Mouse (Mus musculus): ENCODE results near the gene Irs1. TPM values are rescaled to one million over a fixed set of nuclear protein-coding genes. Genes with fewer than 3 reads are reported as not detected.
A peak's percentile ranks its signal among the peaks of the same experiment; 100 is the strongest.

Gene Irs1
- total and polyA plus RNA-seq, 2 experiments from 2014 or later = 4.4 to 40.0 TPM

DNA sequence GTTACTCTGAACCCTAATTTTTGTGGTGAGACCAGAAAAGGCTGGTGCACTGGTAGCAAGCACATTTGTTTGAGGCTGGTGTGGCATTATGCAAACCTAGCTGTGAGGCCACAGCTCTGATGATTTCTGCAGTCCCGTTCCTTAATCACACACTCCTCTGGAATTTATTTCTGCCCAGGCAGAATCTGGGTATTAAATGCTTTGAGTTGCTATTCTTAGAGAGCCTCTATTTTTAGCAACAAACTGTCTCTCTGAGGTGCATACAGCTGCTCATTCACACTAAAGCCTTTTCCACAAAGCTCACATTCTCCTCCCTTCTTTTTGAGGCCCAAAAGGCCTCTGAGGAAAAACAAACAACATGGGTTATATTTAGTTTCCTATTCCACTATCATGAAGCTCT lies 91.3 kb downstream of the Irs1 start:
- H3K36me3 ChIP-seq (replicated peaks; ENCODE audit: control insufficient read depth, insufficient read depth, low read length) = no peaks in the 10 kb centered on the region
- no peak overlapping the region for H3K4me3 ChIP-seq (ENCODE audit: low read depth, low read length)
- TF ChIP-seq CTCF (IDR thresholded peaks at IDR 0.05; ENCODE audit: low read depth) (no peak), EP300 (IDR thresholded peaks at IDR 0.05; ENCODE audit: low read depth) (no peak)
- H3K9me3 ChIP-seq (replicated peaks; ENCODE audit: control insufficient read depth, low read length) = no peaks in the 10 kb centered on the region
- whole genome bisulfite sequencing = 4% methylated on average over 1 of the region's 1 CpGs
- H3K4me2 ChIP-seq (ENCODE audit: low read depth, low read length) = no peak overlapping the region
- no peak overlapping the region for H3K9ac ChIP-seq (replicated peaks; ENCODE audit: low read depth, low read length)
- peaks cover 15% of the 10 kb centered on the region; the same call in 1 of the 2 replicates for H3K4me1 ChIP-seq (ENCODE audit: control insufficient read depth, insufficient read depth)
- peak; percentile 93 for DNase-seq (ENCODE audit: low spot score)
- peak; percentile 88 for ATAC-seq (ENCODE audit: insufficient read depth, low read depth)
- H3K27ac ChIP-seq (ENCODE audit: low read depth) = peak overlapping the region; percentile 78
- no peaks in the 10 kb centered on the region for H3K27me3 ChIP-seq (ENCODE audit: control insufficient read depth, insufficient read depth, low read length)

DNA sequence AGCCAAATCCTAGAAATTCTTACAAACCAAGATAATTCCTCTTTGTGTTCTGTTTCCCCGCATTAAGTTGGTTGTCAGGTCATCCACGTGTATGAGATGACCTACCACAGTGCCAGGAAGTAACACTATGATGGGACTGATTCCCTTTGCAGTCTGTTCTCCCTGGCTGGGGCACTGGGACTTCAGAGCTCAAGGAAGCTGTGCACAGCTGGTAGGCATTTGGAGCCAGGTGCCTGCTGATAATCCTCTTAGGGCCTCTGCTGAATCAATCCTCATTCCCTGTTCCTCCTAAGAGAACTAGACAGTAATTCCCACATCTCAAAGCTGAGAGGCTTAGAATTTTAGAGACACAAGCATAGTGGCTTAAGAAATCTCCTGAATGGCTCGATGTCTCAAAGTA lies 99.6 kb downstream of the Irs1 start:
- TF ChIP-seq CTCF (IDR thresholded peaks at IDR 0.05; ENCODE audit: low read depth) = no peak
- TF ChIP-seq EP300 (IDR thresholded peaks at IDR 0.05; ENCODE audit: low read depth) = no peak
- Histone ChIP-seq H3K4me1 (ENCODE audit: control insufficient read depth, insufficient read depth) (peaks cover 6% of the 10 kb centered on the region; the same call in 1 of the 2 replicates), H3K27me3 (ENCODE audit: control insufficient read depth, insufficient read depth, low read length) (no peaks in the 10 kb centered on the region), H3K4me2 (ENCODE audit: low read depth, low read length) (no peak overlapping the region), H3K4me3 (ENCODE audit: low read depth, low read length) (no peak overlapping the region), H3K9ac (replicated peaks; ENCODE audit: low read depth, low read length) (no peak overlapping the region), H3K36me3 (replicated peaks; ENCODE audit: control insufficient read depth, insufficient read depth, low read length) (no peaks in the 10 kb centered on the region), H3K27ac (ENCODE audit: low read depth) (no peak overlapping the region), H3K9me3 (replicated peaks; ENCODE audit: control insufficient read depth, low read length) (no peaks in the 10 kb centered on the region)
- ATAC-seq (ENCODE audit: insufficient read depth, low read depth) (no peak), DNase-seq (ENCODE audit: low spot score) (no peak)
- WGBS = 34% methylated on average over 3 of the region's 3 CpGs

DNA sequence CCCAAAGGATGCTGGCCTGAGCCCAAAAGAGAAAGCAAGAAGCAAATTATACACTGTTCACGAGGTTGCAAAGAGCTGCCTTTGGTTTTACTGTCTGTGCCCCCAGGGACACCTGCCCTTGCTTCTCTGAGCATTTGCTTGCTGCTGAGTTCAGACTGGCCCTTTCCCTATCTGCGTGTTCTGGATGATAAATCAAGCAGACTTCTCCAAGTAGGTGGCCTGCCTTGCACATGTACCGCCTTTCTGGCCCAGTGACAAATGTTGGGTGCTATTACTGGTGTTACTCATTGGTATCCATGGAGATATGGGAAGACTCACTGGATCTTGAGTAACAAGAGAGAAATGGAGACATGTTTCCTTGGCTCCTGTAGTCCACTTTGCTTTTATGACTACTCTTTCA lies 101.7 kb downstream of the Irs1 start:
- H3K4me1 ChIP-seq (ENCODE audit: control insufficient read depth, insufficient read depth) = peaks cover 6% of the 10 kb centered on the region; the same call in 1 of the 2 replicates
- ATAC-seq (ENCODE audit: insufficient read depth, low read depth) = no peak
- WGBS = 38% methylated on average over 3 of the region's 3 CpGs
- H3K4me3 ChIP-seq (ENCODE audit: low read depth, low read length) = no peak overlapping the region
- no peak overlapping the region for H3K27ac ChIP-seq (ENCODE audit: low read depth)
- no peak overlapping the region for H3K9ac ChIP-seq (replicated peaks; ENCODE audit: low read depth, low read length)
- H3K27me3 ChIP-seq (ENCODE audit: control insufficient read depth, insufficient read depth, low read length) = no peaks in the 10 kb centered on the region
- no peak overlapping the region for H3K4me2 ChIP-seq (ENCODE audit: low read depth, low read length)
- TF ChIP-seq EP300 (IDR thresholded peaks at IDR 0.05; ENCODE audit: low read depth) (no peak), CTCF (IDR thresholded peaks at IDR 0.05; ENCODE audit: low read depth) (no peak)
- H3K9me3 ChIP-seq (replicated peaks; ENCODE audit: control insufficient read depth, low read length) = no peaks in the 10 kb centered on the region
- H3K36me3 ChIP-seq (replicated peaks; ENCODE audit: control insufficient read depth, insufficient read depth, low read length) = no peaks in the 10 kb centered on the region
- DNase-seq (ENCODE audit: low spot score) = no peak

DNA sequence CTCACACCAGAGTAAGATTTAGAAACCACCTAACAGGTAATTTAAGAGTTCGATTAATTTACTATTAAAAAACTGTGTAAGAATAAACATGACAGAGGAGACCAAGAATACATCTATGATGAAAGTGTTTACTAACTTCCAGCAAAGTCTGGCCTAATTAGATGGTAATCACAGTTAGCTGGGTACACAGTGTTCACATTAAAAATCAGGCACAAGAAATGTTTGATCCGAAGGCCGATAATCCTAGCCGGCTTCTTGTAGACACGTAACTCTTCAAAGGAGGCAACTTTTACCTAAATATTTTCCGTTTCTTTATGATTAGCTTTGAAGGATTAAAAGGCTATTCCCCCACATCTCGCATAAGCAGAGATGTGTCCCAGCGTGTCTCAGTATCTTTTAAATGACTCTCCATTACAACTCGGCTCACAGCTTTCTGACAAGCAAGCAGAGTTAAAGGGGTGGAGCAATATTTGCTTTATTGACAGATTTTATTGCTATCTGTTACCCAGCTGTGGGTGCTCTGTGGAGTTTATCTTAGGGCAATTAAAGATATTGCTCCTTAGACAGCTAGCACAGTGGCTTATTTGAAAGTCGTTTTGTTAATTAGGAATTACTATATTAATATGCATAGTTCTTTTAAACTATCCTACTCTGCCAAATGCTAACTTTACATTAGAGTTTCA lies 102.5 kb downstream of the Irs1 start:
- Histone ChIP-seq H3K9me3 (replicated peaks; ENCODE audit: control insufficient read depth, low read length) (no peaks in the 10 kb centered on the region), H3K4me2 (ENCODE audit: low read depth, low read length) (no peak overlapping the region), H3K36me3 (replicated peaks; ENCODE audit: control insufficient read depth, insufficient read depth, low read length) (no peaks in the 10 kb centered on the region), H3K9ac (replicated peaks; ENCODE audit: low read depth, low read length) (no peak overlapping the region), H3K27ac (ENCODE audit: low read depth) (no peak overlapping the region), H3K4me3 (ENCODE audit: low read depth, low read length) (no peak overlapping the region), H3K27me3 (ENCODE audit: control insufficient read depth, insufficient read depth, low read length) (no peaks in the 10 kb centered on the region), H3K4me1 (ENCODE audit: control insufficient read depth, insufficient read depth) (peaks cover 11% of the 10 kb centered on the region; the same call in 1 of the 2 replicates)
- no peak for ATAC-seq (ENCODE audit: insufficient read depth, low read depth)
- no peak for DNase-seq (ENCODE audit: low spot score)
- 83% methylated on average over 10 of the region's 10 CpGs for WGBS
- TF ChIP-seq CTCF (IDR thresholded peaks at IDR 0.05; ENCODE audit: low read depth) (no peak), EP300 (IDR thresholded peaks at IDR 0.05; ENCODE audit: low read depth) (no peak)

DNA sequence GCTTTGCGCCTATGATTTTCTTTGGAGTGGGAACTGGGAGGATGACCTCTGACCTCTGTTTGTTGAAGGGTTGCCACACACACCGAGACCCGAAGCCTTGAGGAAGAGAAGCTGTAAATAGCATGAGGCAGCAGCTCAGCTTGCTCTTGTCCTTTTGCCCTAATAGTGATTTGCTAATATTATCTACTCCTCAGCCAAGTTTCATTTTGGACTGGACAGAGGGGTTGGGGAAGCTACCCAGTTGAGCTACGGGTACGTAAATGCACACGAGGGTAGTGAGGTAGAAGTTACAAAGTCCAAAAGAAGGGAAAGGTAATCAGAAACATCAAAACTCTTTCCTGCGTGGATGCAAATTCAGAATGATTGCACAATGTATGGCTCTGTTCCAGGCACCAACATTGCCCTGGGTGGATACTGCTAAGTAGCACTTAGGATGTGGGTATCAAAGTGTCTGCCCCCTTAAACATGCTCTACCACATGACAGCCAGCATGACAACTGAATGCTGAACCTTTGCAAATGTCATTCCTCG lies 107.2 kb downstream of the Irs1 start:
- Histone ChIP-seq H3K4me2 (ENCODE audit: low read depth, low read length) (no peak overlapping the region), H3K27me3 (ENCODE audit: control insufficient read depth, insufficient read depth, low read length) (no peaks in the 10 kb centered on the region), H3K9ac (replicated peaks; ENCODE audit: low read depth, low read length) (no peak overlapping the region), H3K27ac (ENCODE audit: low read depth) (peak overlapping the region; percentile 20; the same call in 1 of the 2 replicates), H3K4me1 (ENCODE audit: control insufficient read depth, insufficient read depth) (peaks cover 8% of the 10 kb centered on the region; the same call in 1 of the 2 replicates), H3K9me3 (replicated peaks; ENCODE audit: control insufficient read depth, low read length) (no peaks in the 10 kb centered on the region), H3K36me3 (replicated peaks; ENCODE audit: control insufficient read depth, insufficient read depth, low read length) (no peaks in the 10 kb centered on the region), H3K4me3 (ENCODE audit: low read depth, low read length) (no peak overlapping the region)
- 37% methylated on average over 8 of the region's 8 CpGs for WGBS
- ATAC-seq (ENCODE audit: insufficient read depth, low read depth) = no peak
- DNase-seq (ENCODE audit: low spot score) = no peak
- no peak for TF ChIP-seq CTCF (IDR thresholded peaks at IDR 0.05; ENCODE audit: low read depth)
- TF ChIP-seq EP300 (IDR thresholded peaks at IDR 0.05; ENCODE audit: low read depth) = no peak

Other genes with a start within 250 kb of the Irs1 start
- gene Gm9747, start 58.3 kb downstream of the Irs1 start, total RNA-seq (2014; rRNA removed; ENCODE audit: low replicate concordance) = not detected in 2 replicates
- gene Gm9747, start 58.3 kb downstream of the Irs1 start, polyA plus RNA-seq (2015; fragmentation: Nextera tagmentation; extraction: Ambion mirVana) = 15.6 and 17.1 TPM in 2 replicates
- 10.7 and 13.2 TPM in 2 replicates for gene Rhbdd1, start 25.0 kb upstream of the Irs1 start, total RNA-seq (2014; rRNA removed; ENCODE audit: low replicate concordance)
- gene Rhbdd1, start 25.0 kb upstream of the Irs1 start, polyA plus RNA-seq (2015; fragmentation: Nextera tagmentation; extraction: Ambion mirVana) = 5.5 and 6.6 TPM in 2 replicates